Mouse (Mus musculus) MN1 (cell line): ENCODE measurements at regions not wholly inside any gene's neighbourhood (a gene's known extent, or its start where the extent isn't known, plus 50 kb on each side); places are given as distances from the start of the nearest gene placed in this dataset.
A peak's percentile ranks its signal among the peaks of the same experiment; 100 is the strongest.

Source experiments
- DNase-seq: peaks from one replicate; pipeline ENCODE4 v3.0.0-alpha.2; 2016; ENCODE audit warnings: low spot score

- no peak for DNase-seq
Measured at GRCm38 (mm10) chr7:74877466-74877865, 322.9 kb upstream of the Slco3a1 start.

- DNase-seq, result no peak
Measured at GRCm38 (mm10) chr7:74876667-74877066, 322.1 kb upstream of the Slco3a1 start.

GRCm38 (mm10) chr7:74870250-74870649 is 315.7 kb upstream of the Slco3a1 start:
- DNase-seq, result no peak

GRCm38 (mm10) chr7:74862727-74863126 is 308.1 kb upstream of the Slco3a1 start:
- DNase-seq, result peak; percentile 96

- DNase-seq, result no peak
Measured at GRCm38 (mm10) chr7:74844306-74844929, 289.8 kb upstream of the Slco3a1 start.

GRCm38 (mm10) chr7:74823286-74823685 is 268.7 kb upstream of the Slco3a1 start:
- peak; percentile 71 for DNase-seq

GRCm38 (mm10) chr7:74793241-74793640 is 238.7 kb upstream of the Slco3a1 start:
- DNase-seq, result no peak

GRCm38 (mm10) chr7:74788696-74789095 is 234.1 kb upstream of the Slco3a1 start:
- DNase-seq, result no peak

GRCm38 (mm10) chr7:74771435-74772406 is 217.1 kb upstream of the Slco3a1 start:
- no peak for DNase-seq

GRCm38 (mm10) chr7:74766550-74766949 is 212.0 kb upstream of the Slco3a1 start:
- DNase-seq, result peak; percentile 18

- DNase-seq, result no peak
Measured at GRCm38 (mm10) chr7:74757469-74757868, 202.9 kb upstream of the Slco3a1 start.

GRCm38 (mm10) chr7:74747704-74748103 is 193.1 kb upstream of the Slco3a1 start:
- no peak for DNase-seq

- DNase-seq, result no peak
Measured at GRCm38 (mm10) chr7:74734941-74735340, 180.4 kb upstream of the Slco3a1 start.

GRCm38 (mm10) chr7:74726324-74726991 is 171.9 kb upstream of the Slco3a1 start:
- peak; percentile 44 for DNase-seq

- DNase-seq, result no peak
Measured at GRCm38 (mm10) chr7:74719321-74719720, 164.7 kb upstream of the Slco3a1 start.

GRCm38 (mm10) chr7:74709993-74710581 is 155.5 kb upstream of the Slco3a1 start:
- no peak for DNase-seq

GRCm38 (mm10) chr7:74709006-74709405 is 154.4 kb upstream of the Slco3a1 start:
- peak; percentile 41 for DNase-seq

- DNase-seq, result no peak
Measured at GRCm38 (mm10) chr7:74703533-74703932, 149.0 kb upstream of the Slco3a1 start.

- no peak for DNase-seq
Measured at GRCm38 (mm10) chr7:74697794-74698354, 143.3 kb upstream of the Slco3a1 start.

GRCm38 (mm10) chr7:74696286-74696685 is 141.7 kb upstream of the Slco3a1 start:
- DNase-seq, result no peak

- no peak for DNase-seq
Measured at GRCm38 (mm10) chr7:74693049-74693448, 138.5 kb upstream of the Slco3a1 start.

- no peak for DNase-seq
Measured at GRCm38 (mm10) chr7:74690706-74691105, 136.1 kb upstream of the Slco3a1 start.
